Mouse (Mus musculus) monocyte, adult 2 months (primary cell): ENCODE results near the gene Sema3f.

Source experiments
- DNase-seq, 2 experiments: peaks; one replicate each; pipeline ENCODE4 v3.0.0; 2022; ENCODE audit warnings: low spot score in 2 of 2, low read depth in 1 of 2

Sema3f gene

GRCm38 (mm10) chr9:107635279-107636028 is 74.8 kb downstream of the Sema3f start, which contains the start of gene Gnai2:
TSS of gene Gnai2 (minus strand) at chr9:107635367.
- peak; percentile 94 to 96 for DNase-seq

- no peak for DNase-seq
These were observed 75.6 kb downstream of the Sema3f start for GRCm38 (mm10) chr9:107634406-107635278.

GRCm38 (mm10) chr9:107633661-107634405 is 76.4 kb downstream of the Sema3f start:
- DNase-seq, result no peak

- peak; percentile 59 to 75 for DNase-seq
These were observed 77.1 kb downstream of the Sema3f start for GRCm38 (mm10) chr9:107633091-107633660.

GRCm38 (mm10) chr9:107632478-107632877 is 77.8 kb downstream of the Sema3f start:
- no peak for DNase-seq

- DNase-seq, result no peak
These were observed 78.4 kb downstream of the Sema3f start for GRCm38 (mm10) chr9:107631861-107632260.
